Mouse (Mus musculus): ENCODE measurements around the gene Mcf2l. TPM values are rescaled to one million over a fixed set of nuclear protein-coding genes. Genes with fewer than 3 reads are reported as not detected.

Gene Mcf2l
- polyA plus RNA-seq, 1 experiment from 2014 or later = 13.4 TPM

DNA sequence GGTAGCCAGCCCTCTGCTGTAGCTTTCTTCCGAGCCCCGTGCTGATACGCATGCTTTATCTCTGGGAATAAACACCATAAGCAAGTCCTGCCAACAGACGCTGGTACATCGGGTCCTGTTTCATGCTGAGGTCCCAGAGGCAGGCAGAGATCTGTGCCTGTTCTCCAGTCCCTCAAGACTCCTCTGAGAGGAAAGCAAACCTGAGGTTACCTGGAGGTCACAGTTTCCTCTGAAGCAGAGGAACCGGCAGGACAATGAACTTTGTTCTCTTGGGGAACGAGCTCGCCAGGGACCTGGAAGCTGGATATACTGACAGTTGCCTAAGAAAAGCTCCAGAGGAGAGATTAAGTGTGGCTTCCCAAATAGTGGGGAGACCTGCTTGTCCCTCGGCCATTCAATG is 24.2 kb downstream of the Mcf2l start:
- no peak overlapping the region for H3K4me3 ChIP-seq (ENCODE audit: low read depth, low read length)
- DNase-seq (peak; percentile 44), ATAC-seq (ENCODE audit: insufficient read depth) (no peak)
- peaks cover 5% of the 10 kb centered on the region; the same call in 1 of the 2 replicates for H3K4me1 ChIP-seq (ENCODE audit: insufficient read depth)
- no peaks in the 10 kb centered on the region for H3K9me3 ChIP-seq (ENCODE audit: low read depth, low read length)
- H3K9ac ChIP-seq = no peak overlapping the region
- WGBS = 28% methylated on average over 9 of the region's 9 CpGs
- no peaks in the 10 kb centered on the region for H3K36me3 ChIP-seq (ENCODE audit: insufficient read depth)
- no peaks in the 10 kb centered on the region for H3K27me3 ChIP-seq (ENCODE audit: insufficient read depth, low read length)
- H3K27ac ChIP-seq (ENCODE audit: low read depth) = no peak overlapping the region
- no peak for TF ChIP-seq CTCF (IDR thresholded peaks at IDR 0.05; ENCODE audit: low read depth)
- H3K4me2 ChIP-seq = no peak overlapping the region

DNA sequence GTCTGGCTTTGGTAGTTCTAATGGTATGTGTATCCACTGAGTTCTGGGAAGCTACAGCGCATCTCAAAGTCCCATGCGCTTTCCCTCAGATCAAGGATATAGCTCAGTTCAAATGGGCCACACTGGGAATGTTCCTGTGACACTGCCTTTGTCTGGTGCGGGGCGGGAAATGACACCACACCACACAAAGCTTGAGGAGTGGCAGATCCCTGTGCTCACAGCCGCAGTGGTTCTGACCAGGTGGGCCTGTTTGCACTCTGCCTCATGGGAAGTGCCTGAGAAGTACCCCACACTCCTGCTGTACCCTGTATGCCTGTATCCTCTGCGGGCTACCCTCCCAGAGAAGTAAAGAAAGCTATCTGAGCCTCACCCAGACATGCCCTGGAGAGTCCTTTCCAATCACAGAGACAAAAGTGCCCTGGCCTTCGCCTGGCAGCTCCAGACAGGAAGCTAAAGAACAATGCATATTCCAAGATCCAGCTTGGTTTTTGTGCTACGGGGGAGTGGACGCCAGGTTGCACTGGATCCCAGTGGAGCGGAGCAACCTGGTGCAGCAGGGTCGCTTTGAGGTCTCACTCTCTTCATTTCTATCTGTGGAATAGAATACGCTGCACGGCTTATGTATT is 30.3 kb downstream of the Mcf2l start:
- Histone ChIP-seq H3K9ac (no peak overlapping the region), H3K27me3 (ENCODE audit: insufficient read depth, low read length) (no peaks in the 10 kb centered on the region), H3K4me2 (no peak overlapping the region), H3K4me1 (ENCODE audit: insufficient read depth) (no peaks in the 10 kb centered on the region), H3K4me3 (ENCODE audit: low read depth, low read length) (no peak overlapping the region), H3K9me3 (ENCODE audit: low read depth, low read length) (no peaks in the 10 kb centered on the region), H3K36me3 (ENCODE audit: insufficient read depth) (no peaks in the 10 kb centered on the region), H3K27ac (ENCODE audit: low read depth) (peak overlapping the region; percentile 54; the same call in 1 of the 2 replicates)
- 77% methylated on average over 13 of the region's 13 CpGs for WGBS
- ATAC-seq (ENCODE audit: insufficient read depth) (no peak), DNase-seq (no peak)
- no peak for TF ChIP-seq CTCF (IDR thresholded peaks at IDR 0.05; ENCODE audit: low read depth)

DNA sequence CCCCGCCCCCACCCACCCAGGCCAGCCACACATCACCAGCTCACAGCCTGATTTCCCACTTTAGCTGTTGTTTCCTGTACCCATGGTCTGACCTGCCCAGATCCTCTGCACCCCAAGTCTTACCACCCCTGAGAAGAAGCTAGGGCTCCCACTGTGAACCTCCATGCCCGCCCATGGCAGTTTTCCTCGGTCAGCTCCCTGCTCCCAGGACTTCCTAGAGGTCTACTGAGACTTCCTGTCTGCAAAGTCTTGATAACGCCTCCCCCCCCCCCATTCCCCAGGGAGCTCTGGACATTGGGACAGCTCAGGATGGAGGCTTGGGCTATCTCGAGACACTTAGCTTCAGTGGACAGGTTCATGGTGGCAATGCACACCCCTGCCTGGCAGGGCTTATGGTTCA is 31.5 kb downstream of the Mcf2l start:
- no peak for TF ChIP-seq CTCF (IDR thresholded peaks at IDR 0.05; ENCODE audit: low read depth)
- 68% methylated on average over 5 of the region's 5 CpGs for WGBS
- no peak overlapping the region for H3K4me2 ChIP-seq
- no peaks in the 10 kb centered on the region for H3K9me3 ChIP-seq (ENCODE audit: low read depth, low read length)
- no peaks in the 10 kb centered on the region for H3K27me3 ChIP-seq (ENCODE audit: insufficient read depth, low read length)
- H3K4me3 ChIP-seq (ENCODE audit: low read depth, low read length) = no peak overlapping the region
- H3K4me1 ChIP-seq (ENCODE audit: insufficient read depth) = no peaks in the 10 kb centered on the region
- no peak overlapping the region for H3K9ac ChIP-seq
- DNase-seq (no peak), ATAC-seq (ENCODE audit: insufficient read depth) (no peak)
- H3K36me3 ChIP-seq (ENCODE audit: insufficient read depth) = no peaks in the 10 kb centered on the region
- H3K27ac ChIP-seq (ENCODE audit: low read depth) = no peak overlapping the region

DNA sequence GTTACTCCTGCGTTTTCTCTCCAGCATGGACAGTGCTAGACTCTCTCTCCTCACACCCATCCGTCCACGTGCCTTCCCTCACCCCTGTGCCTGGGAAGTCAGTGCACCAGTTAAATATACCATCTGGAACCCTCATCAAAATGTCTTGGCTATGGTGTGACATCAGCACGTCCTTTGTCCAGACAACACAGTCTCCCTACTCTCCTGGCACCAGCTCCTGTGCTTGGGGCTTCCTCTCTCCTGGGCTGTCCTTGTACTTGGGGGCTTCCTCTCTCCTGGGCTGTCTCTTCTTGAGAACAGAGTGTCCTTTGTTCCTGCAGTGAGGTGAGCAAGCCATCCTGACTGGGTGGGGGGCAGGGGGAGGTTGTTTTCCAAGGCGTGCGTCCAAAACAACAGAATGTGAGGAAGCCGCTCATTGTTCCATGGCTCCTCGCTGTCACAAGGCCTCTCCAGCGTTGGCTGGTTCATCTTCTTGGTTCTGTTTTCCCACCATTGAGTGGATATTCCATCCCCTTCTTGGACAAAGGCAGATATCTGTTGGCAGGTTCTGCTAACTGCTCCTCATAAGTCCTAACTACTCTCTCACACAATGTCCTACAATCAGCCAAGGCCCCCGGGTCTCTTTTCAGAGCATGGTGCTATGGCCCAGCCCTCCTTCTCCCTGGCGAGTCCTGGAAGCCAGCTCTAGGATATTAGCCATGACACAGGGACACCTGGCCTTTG is 32.2 kb downstream of the Mcf2l start:
- Histone ChIP-seq H3K4me3 (ENCODE audit: low read depth, low read length) (no peak overlapping the region), H3K4me2 (no peak overlapping the region), H3K27ac (ENCODE audit: low read depth) (no peak overlapping the region; the same call in 1 of the 2 replicates), H3K9me3 (ENCODE audit: low read depth, low read length) (no peaks in the 10 kb centered on the region), H3K36me3 (ENCODE audit: insufficient read depth) (no peaks in the 10 kb centered on the region), H3K4me1 (ENCODE audit: insufficient read depth) (no peaks in the 10 kb centered on the region), H3K9ac (no peak overlapping the region), H3K27me3 (ENCODE audit: insufficient read depth, low read length) (no peaks in the 10 kb centered on the region)
- DNase-seq (no peak), ATAC-seq (ENCODE audit: insufficient read depth) (no peak)
- no peak for TF ChIP-seq CTCF (IDR thresholded peaks at IDR 0.05; ENCODE audit: low read depth)
- WGBS = 80% methylated on average over 11 of the region's 11 CpGs

DNA sequence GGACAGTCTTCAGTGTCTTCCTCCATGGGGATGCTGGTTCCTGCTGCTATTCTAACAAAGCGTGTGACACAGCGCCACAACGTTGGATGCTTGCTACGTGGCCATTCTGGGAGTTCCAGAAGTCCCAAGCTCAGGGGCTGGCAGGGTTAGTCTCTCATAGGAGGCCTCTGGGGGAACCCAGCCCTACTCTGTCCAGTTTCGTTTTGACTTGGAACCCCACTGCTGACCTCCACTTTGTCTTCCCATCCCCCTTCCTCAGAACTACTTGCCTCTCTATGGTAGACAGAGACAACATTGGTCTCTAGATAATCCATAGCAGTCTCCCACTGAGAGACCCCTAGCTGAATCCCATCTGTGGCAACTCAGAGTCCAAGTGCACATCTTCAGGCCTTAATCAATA is 33.0 kb downstream of the Mcf2l start:
- ATAC-seq (ENCODE audit: insufficient read depth) = no peak

DNA sequence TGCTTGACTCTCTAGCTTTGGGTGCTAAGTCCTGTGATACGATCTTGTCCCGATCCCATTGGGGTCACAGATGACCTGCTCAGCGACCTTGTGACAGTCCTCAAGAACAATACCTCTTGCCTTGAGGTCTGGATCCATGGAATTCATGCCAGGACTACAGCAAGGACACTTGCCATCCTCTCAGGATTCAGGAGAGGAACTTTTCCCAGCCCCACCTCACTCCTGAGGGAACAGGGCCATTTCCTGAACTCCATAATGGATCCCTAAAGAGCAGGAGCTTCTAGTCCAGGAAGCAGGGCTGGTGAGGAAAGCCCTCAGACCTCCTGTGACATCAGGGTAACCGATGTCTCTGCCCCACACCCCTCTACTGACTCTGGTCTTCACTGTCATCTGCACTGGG is 34.1 kb downstream of the Mcf2l start:
- no peak overlapping the region for H3K4me3 ChIP-seq (ENCODE audit: low read depth, low read length)
- DNase-seq = no peak
- no peak for TF ChIP-seq CTCF (IDR thresholded peaks at IDR 0.05; ENCODE audit: low read depth)
- H3K9me3 ChIP-seq (ENCODE audit: low read depth, low read length) = no peaks in the 10 kb centered on the region
- no peak for ATAC-seq (ENCODE audit: insufficient read depth)
- no peaks in the 10 kb centered on the region for H3K36me3 ChIP-seq (ENCODE audit: insufficient read depth)
- H3K9ac ChIP-seq = no peak overlapping the region
- 79% methylated on average over 4 of the region's 4 CpGs for WGBS
- no peaks in the 10 kb centered on the region for H3K27me3 ChIP-seq (ENCODE audit: insufficient read depth, low read length)
- H3K4me2 ChIP-seq = no peak overlapping the region
- no peak overlapping the region for H3K27ac ChIP-seq (ENCODE audit: low read depth)
- H3K4me1 ChIP-seq (ENCODE audit: insufficient read depth) = no peaks in the 10 kb centered on the region

More for the DNA sequence above, 33.0 kb downstream of the Mcf2l start:
- H3K4me3 ChIP-seq (ENCODE audit: low read depth, low read length) = no peak overlapping the region
- no peak overlapping the region for H3K4me2 ChIP-seq
- DNase-seq = no peak
- no peak overlapping the region for H3K27ac ChIP-seq (ENCODE audit: low read depth)
- H3K9me3 ChIP-seq (ENCODE audit: low read depth, low read length) = no peaks in the 10 kb centered on the region
- H3K36me3 ChIP-seq (ENCODE audit: insufficient read depth) = no peaks in the 10 kb centered on the region
- no peak overlapping the region for H3K9ac ChIP-seq
- no peaks in the 10 kb centered on the region for H3K4me1 ChIP-seq (ENCODE audit: insufficient read depth)
- no peak for TF ChIP-seq CTCF (IDR thresholded peaks at IDR 0.05; ENCODE audit: low read depth)
- WGBS = 68% methylated on average over 5 of the region's 5 CpGs
- no peaks in the 10 kb centered on the region for H3K27me3 ChIP-seq (ENCODE audit: insufficient read depth, low read length)

DNA sequence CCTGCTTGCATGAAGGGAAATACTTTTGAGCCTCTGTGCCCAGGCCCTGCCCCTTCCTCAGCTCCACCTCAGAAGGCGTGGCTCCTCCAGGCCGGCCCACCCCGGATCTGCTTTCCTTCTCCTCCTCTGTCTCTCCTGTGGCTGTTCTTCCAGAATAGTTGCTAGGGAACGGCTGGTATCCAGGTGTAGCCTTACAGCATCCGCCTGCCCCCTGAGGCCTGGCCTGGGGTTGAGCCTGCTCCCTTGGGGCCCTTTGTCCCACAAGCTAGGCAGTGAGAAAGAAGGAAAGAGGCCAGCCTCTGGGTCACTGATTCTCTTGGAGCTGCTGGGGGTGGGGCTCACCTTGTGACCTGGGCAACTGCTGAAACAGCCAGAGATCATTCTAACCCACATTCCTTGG is 38.4 kb downstream of the Mcf2l start:
- no peak for TF ChIP-seq CTCF (IDR thresholded peaks at IDR 0.05; ENCODE audit: low read depth)
- WGBS = 25% methylated on average over 5 of the region's 5 CpGs

More for the DNA sequence above, 38.4 kb downstream of the Mcf2l start:
- no peak for DNase-seq
- no peaks in the 10 kb centered on the region for H3K36me3 ChIP-seq (ENCODE audit: insufficient read depth)
- H3K9ac ChIP-seq = no peak overlapping the region
- H3K27me3 ChIP-seq (ENCODE audit: insufficient read depth, low read length) = no peaks in the 10 kb centered on the region
- H3K9me3 ChIP-seq (ENCODE audit: low read depth, low read length) = no peaks in the 10 kb centered on the region
- ATAC-seq (ENCODE audit: insufficient read depth) = 0 out of 2 replicates have a peak, but pooled peaks have one; percentile 26
- H3K4me2 ChIP-seq = no peak overlapping the region
- H3K4me1 ChIP-seq (ENCODE audit: insufficient read depth) = 0 out of 2 replicates have a peak, but pooled peaks cover 3% of the 10 kb centered on the region
- H3K27ac ChIP-seq (ENCODE audit: low read depth) = no peak overlapping the region
- no peak overlapping the region for H3K4me3 ChIP-seq (ENCODE audit: low read depth, low read length)
